Mouse (Mus musculus): ENCODE data around the gene AL731706.2. TPM values are rescaled to one million over a fixed set of nuclear protein-coding genes. Genes with fewer than 3 reads are reported as not detected.

AL731706.2 gene
- total RNA-seq, 2 experiments from 2014 or later, result 8.5 to 14.3 TPM

DNA sequence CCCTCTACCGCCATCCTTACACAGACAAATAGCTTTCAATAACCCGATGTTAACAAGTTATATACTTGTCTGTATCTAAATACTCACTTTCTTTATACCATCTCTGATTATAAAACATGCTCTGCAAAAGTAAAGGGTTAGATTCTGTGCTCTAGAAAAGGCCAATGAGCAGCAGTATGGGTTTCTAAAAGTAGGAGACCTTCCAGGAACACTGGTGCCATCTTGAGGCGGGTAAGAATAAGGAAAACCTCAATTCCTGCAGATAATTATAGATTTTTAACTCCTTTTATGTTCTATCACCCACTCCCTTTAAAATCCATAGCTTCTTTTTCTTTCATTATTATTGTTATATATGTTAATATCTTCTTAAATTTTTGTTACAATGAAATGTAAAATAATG is 49.6 kb downstream of the AL731706.2 start:
- no peak for DNase-seq (ENCODE audit: low spot score in 2 of 2)
- intact Hi-C loops (cut with DNase I), result loop anchor here (5.0 to 10.0 kb wide), 3 partner anchors 119 to 351 kb away; no protein-coding TSS in a partner anchor

Other genes with a start within 250 kb of the AL731706.2 start
- gene Snap25, start 172.2 kb downstream of the AL731706.2 start, total RNA-seq (2021), result 1,000 to 10,000 TPM; 2,771 to 2,937 TPM
- 1 to 10 TPM; 8.1 to 8.2 TPM for gene Slx4ip, start 5.5 kb upstream of the AL731706.2 start, total RNA-seq (2021)
- 10 to 100 TPM; 10.5 to 15.2 TPM for gene AL731706.1, start 5.7 kb upstream of the AL731706.2 start, total RNA-seq (2021)
- 10 to 100 TPM; 26.2 to 26.9 TPM for gene Mkks, start 5.7 kb upstream of the AL731706.2 start, total RNA-seq (2021)
- 1 to 10 TPM; 5.3 to 5.8 TPM for gene Jag1, start 231.0 kb upstream of the AL731706.2 start, total RNA-seq (2021)